Mouse (Mus musculus) gastrocnemius, postnatal 4 days (tissue): ENCODE measurements at regions not wholly inside any gene's neighbourhood (a gene's known extent, or its start where the extent isn't known, plus 50 kb on each side); places are given as distances from the start of the nearest gene placed in this dataset.

ENCODE experiments used
- DNase-seq, 2 experiments: peaks; one replicate each; pipeline ENCODE4 v3.0.0; 2021 to 2022; ENCODE audit warnings: low spot score in 2 of 2, mixed read lengths in 2 of 2

DNA sequence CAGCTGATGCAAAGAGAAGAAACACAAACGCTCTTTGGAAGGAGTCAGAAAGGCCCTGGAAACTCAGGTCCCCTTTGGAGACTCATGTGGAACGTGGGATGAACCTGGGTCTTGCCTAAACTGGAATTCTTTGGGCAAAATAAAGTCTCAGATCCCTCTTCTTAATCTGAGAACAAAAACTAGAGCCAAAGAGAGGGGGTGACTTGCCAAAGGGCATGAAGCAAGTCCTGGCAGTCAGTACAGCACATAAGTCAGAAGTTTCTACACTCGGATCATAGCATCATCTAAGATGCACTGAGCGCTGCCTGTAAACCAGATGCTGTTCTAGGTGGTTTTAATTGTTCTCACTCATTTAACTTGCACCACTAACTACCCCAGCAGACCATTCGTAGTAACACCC is 101.8 kb upstream of the Usp24 start:
- no peak for DNase-seq

DNA sequence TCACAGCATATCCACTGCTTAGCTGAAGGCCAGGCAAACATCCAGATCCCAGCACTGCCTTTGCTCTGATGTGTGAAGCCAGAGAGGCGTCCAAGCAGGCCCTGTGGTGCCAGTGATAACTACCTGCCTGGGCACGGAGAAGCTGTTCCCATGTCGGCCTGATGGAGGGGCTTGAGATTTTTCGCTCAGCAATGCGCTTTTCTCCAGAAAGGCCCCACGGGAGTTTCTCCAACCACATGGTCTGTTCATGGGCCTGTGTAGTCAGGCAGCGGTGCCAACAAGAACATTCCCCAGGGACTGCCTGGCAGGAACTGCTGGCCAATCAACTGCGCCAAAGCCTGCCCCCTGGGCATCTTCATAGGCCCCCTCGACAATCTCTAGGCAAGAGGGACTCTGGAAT is 95.4 kb upstream of the Usp24 start:
- DNase-seq, result no peak

DNA sequence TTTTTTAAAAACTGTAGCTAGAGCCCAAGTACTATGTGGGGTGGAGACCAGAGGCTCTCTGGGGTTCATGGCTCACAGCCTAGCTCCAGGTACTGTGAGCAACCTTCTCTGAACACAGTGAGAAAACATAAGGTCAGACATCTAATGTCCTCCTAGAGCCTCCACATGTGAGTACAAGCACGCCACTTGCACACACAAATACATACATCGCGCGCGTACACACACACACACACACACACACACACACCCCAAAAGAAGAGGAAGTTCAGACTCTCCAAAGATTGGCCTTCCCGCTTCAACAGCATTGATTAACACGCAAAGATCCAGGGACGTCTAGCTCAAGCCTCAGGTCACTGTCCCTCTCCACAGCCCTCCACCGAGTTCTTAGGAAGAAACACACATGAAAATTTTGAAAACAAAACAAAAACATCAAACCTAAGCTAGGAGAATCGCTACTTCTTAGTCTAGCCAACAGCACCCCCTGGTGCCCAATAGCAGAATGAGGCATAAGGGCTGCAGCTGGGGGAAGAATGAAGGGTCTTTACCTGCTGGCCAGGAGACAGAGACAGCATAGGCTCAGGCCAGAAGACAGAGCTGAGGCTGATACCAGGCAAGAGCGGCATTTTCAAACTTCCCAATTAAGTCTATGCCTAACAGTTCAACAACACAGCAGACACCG is 90.7 kb upstream of the Usp24 start:
- DNase-seq, result peak; percentile 40 to 58

DNA sequence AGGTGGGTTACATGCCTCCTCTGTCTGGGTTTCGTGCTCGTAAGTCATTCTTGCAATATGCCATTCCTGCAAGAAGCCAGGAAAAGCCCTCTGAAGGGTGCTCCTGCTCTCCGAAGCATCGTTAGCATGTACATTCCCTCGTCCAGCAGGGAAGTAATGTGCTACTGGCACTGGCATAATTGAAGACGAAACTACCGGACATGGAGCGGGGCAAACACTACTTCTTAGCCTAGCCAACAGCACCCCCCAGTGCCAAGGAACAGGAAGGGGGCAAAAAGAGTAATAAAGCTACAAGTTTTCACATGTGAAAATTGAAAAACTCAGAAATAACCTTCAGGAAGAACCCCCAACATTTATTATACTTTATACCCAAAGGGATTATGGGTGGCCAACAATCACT is 88.6 kb upstream of the Usp24 start:
- no peak for DNase-seq

DNA sequence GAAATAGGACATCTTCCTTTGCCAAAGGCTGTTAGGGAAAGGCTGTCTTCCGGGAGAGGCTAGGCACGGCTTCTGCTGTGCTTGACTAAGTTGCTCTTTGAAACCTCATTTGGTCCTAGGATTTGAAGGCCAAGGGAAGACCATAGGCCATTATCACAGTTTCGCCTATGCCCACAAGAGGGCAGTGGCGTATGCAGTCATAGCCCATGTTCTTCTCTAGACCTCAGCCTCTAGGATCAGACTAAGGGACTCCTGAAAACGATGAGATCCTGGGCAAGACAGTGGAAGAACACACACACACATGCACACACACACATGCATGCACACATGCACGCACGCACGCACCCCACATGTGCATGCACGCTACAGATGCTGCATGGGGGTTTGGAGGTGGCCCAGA is 87.5 kb upstream of the Usp24 start:
- peak; percentile 44 to 68 for DNase-seq

DNA sequence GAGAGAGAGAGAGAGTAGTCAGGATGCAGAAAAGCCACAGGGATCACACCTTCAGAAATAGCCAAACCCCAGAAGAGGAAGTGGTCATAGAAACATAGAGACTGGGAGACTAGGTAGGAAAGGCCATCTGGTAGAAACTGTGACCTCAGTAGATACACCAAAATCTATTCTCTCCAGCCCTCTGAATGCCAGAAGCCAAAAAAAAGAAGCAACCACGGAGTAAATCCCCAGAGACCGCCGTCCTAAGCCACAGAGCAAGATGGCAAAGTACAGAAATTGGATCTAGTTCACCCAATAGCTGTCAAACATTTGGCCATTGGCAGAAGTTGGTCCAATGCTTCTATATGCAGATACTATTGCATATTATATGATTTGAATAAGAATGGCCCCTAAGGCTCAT is 86.5 kb upstream of the Usp24 start:
- DNase-seq, result no peak

DNA sequence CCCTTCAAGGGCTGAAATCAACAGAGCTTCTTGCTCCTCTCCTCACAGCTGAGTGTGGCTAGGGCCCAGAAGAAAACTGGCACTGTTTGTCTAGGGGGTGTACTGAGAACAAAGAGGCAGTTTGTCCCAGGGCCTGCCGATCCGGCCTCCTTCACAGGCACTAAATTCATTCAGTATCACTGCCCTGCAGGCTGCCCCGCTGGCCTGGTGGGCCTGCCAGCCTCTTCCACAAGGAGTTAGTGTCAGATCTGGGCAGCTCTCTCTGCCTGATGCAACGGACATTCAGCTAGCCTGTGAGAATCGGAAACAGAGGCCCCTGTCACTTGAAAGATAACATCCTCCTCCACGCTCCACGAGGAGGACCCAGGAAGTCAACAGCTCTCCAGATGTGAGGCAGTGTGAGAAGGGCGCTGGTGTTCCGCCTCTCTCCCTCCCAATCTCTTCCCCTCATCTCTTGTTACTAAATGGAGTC is 83.5 kb upstream of the Usp24 start:
- no peak for DNase-seq

DNA sequence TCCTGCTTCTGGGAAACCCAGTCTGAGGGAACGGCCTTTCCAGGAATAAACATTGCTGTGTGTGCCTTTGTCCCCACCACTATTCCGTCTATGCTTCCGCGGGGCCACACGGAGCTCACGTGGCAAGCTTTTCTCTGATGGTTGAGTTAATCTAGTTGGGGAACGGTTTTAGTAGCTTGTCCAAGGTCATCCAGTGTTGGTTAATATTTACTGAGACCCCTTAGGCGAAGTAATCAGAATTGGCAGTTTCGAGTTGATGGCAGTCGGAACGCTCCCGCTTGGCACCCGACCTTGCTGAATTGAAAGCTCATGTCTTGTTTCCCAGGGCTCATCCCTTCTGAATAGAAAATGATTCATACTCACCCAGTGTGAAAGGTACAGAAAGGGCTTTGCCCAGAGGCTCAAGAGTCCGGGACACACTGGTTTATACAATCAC is 71.6 kb upstream of the Usp24 start:
- no peak for DNase-seq

DNA sequence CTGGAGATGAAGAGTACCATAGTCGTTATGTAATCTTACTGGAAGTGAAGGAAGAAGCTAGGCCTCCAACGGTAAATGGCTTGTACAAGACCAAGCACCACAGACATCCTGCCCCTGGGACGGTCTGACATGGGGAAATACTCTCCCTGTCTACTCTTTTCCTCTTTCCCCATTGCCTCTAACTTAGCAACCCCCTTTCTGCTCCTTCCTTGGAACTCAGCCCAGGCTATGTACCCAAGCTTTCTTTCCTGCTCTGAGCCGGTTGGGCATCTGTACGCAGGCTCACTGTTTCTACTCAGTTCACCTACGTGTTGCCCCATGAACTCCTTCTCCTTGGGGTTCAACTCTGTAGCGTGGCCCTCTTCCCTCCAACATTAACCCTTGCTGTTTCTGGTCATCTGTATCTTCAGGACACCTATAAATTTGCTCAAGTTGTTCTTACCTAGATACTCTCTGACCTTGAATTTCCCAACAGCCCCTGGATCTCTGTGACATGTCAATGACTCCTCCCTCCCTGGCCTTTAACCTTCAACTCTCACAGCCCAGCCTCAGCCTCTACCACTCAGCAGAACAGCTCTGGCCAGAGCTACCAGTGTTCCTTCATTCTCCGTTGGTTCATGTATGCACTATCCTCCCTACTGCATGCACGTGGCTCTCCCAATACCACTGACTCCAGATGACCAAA is 71.0 kb upstream of the Usp24 start:
- DNase-seq, result no peak

DNA sequence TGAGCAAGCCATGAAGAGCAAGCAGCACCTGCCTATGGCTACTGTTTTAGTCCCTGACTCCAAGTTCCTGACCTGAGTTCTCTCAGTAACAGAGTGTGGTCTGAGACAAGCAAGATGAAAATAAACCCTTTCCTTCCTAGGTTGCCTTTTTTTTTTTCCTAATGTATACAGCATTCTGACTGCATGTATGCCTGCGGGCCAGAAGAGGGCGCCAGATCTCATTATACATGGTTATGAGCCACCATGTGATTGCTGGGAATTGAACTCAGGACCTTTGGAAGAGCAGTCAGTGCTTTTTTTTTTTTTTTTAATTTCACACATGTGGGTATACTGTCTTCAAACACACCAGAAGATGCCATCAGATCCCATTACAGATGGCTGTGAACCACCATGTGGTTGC is 69.3 kb upstream of the Usp24 start:
- DNase-seq, result no peak

DNA sequence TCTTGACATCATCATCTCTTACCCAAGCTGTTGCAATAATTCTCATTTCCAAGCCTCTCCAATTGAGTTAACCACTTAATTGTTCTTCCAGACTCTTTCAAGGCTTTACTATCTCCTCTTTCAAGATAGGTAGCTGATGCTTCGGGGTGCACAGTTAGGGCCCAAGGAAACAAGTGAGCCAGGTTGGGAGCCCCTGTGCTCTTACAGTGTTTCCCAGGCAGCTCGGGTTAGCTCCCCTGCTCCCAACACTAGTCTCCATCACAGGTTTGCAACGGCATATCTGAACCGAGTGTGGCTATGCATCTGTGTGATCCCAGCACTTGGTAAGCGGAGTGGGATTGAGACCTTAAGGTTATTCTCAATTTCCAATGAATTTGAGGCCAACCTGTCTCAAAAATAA is 68.6 kb upstream of the Usp24 start:
- no peak for DNase-seq

DNA sequence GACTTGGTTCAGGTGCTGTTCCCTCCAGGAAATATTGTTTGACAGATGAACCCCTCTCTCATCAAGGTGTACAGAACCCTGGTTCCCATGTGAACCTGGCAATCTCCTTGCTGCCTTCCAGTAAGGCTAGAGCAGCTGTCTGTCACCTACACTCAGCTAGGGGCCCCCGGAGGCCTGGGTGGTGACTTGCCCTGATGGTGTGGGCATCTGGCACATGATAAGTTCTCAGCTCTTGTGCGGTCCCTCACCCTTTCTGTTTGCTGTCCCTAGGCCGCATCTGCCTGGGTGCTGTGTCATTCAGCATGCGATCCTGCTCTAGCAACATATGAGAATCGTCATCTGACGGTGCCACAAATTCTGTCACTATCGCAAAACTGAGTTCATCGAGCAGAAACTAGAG is 67.7 kb upstream of the Usp24 start:
- DNase-seq, result no peak

DNA sequence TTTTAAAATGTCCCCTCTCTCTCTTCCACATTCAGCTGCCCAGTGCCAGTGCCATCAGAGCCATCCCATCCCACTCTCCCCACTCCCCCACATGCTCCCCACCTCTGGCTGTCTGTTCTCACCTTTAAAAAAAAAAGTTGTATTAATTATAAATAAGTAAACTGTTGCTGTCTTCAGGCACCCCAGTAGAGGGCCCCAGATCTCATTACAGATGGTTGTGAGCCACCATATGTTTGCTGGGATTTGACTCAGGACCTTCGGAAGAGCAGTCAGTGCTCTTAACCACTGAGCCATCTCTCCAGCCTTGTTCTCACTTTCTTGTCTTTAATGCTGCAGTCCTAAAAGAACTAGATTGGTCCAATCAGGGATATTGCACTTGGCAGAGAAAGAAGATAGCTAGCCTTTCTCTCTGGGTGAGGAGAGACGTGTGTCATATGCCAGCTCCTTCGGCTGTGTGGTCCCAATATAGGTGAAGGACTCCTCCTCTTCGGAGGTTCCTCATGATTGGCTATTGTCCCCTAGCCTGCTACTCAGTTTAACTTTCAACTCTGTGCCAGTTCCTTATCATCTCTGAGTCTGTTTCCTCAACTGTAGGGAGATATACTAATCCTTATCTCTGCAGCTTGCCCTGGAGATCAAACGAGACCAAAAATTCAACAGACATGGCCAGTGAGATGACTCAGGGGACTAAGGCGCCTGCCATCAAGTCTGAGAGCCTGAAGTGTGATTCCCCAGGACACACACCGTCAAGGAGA is 66.8 kb upstream of the Usp24 start:
- no peak for DNase-seq

DNA sequence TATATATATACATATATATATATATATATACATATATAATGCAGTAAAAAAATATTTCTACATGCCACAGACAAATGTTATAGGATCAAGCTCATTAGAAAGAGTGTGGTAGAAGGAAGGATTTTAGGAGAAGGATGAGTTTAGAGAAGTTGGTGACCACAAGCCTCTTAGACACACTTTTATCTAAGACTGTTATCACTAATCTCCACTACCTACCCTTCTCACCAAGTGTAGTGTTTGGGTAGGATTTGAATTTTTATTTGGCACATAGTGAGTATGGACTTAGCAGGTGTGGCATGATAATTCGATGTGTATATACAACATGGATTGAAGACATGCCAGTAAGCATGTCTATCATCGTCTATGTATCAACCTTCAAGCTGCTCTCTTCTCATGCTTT is 66.0 kb upstream of the Usp24 start:
- no peak for DNase-seq

DNA sequence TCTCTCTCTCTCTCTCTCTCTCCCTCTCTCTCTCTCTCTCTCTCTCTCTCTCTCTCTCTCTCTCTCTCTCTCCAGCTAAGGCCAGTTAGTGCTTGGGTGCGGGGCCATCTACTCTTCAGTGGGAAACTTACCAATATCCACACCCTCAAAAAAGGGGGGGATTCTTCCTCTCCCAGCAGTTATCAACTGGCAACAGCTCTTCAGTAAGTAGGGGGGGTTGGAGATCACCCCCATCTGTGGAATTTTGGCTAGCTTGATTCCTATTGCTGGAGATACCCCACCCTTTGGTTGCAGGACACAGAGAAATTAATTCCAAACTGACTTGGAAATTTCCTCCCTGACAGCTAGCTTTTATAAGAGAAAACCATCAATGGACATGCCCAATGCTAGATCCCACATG is 64.6 kb upstream of the Usp24 start:
- DNase-seq, result no peak

DNA sequence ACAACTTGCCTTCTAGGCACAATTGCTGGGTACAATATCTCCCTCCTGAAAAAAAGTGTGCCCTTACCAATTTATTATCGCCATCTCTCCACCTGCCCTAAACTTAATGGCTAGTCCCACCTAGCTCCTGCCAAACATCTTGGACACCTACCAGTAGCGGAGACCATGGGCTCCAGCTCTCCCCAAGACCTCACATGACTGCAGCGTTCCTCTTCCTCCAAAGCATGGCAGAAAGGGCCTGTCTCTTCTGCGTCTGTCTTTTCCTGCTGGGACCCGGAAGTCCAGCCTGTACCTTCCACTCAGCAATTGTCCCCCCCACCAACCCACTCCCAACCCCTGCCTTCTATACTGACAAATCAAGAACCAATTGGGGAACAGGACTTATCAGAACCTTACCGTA is 63.1 kb upstream of the Usp24 start:
- no peak for DNase-seq

DNA sequence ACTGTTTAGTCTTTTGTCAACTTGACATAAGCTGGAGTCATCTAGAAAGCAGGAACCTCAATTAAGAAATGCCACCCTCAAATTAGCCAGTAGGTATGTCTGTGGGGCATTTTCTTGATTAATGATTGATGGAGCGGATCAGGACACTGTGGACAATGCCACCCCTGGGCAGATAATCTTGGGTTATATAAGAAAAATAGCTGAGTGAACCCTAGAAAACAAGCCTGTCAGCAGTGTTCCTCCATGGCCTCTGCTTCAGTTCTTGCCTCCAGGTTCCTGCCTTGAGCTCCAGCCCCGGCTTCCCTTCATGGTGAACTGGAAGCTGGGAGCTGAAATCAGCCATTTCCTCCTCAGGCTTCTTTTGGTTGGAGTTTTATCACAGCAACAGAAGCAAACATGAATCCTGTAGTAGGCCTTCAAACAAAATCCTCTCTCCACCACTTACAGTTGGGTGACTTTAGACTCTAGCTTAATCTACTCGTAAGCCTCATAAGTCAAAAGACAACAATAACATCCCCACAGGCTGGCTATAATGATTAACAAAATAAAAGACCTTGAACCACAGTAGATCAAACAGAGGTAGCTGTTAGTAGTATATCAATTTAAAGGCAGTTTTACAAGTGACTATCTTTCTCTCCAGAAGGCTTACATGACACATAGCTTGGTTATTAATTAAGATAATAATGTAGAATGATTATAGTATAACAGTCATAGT is 61.1 kb upstream of the Usp24 start:
- no peak for DNase-seq

DNA sequence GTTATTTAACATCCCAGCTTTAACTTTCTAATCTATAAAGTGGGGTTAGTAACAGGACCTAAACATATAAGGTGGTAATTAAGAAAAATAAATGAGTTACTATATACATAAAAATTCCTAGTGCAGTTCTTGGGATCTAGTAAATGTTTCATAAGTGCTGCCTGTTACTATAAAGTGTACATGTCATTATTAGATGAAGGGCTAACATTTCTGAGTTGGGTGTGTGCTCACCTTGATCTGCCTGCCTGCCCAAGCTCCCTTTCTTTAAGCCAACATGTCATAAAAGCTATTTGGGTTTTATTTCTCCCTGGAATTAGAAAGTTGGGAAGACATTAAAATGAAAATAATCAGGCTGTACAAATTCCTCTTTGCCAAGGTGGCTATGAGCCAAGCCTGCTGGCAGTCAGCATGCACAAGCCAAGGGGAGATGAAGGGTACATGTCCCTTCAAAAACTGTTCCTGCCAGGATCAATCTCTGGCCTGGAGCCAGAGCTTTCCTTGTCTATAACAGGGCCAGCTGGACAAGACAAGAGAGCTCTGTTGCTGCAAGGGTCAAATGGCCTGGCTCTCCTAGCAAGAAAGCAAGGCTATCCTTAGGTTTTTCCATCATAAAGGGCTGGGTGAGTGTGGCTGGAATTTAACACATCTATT is 59.9 kb upstream of the Usp24 start:
- DNase-seq, result no peak

DNA sequence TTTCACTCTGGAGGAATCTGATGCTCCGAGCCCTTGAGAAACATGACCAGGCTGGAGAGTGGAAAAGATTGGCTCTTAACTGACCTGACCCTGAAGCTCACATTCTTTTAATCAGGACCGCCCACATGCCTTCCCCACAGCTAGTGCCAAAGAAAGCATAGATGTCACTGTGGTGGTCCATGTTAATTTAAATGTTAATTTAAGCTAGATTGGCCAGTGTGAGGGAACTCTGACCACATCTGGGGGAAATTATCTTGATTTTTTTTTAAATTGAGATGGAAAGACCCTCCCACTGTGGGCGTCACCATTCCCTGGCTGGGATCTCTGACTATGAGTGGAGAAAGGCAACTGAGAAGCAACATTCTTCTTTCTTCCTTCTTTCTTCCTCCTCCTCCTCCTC is 54.6 kb upstream of the Usp24 start:
- DNase-seq, result no peak

DNA sequence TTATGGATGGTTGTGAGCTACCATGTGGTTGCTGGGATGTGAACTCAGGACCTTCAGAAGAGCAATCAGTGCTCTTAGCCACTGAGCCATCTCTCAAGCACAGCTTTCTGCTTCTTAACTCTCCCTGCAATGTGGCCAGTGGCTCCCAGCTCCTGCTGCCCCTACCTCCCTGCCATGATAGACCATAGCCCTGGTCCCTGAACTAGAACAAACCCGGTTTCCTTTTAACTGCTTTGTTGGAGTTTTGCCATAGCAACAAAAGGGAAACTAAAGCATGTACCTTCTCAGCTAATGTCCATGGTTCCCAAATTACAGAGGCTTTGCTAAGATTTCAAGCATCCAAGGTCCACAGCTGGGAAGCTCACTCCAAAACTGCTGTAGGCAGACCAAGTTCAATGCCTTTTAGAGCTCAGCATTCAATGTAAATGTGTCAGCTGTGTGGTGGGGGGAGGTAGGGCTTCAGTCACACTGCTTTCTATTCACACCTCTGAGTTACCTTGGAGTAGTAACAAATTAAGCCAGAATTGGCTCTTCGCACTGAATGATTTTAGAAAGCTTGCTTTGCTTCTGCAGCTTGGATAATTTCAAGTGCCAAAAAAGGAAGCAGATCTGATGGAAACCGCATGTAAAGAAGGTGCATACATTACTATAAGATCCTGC is 54.0 kb upstream of the Usp24 start:
- no peak for DNase-seq
